Mouse (Mus musculus) heart, adult 2 months (tissue): Measurements from ENCODE around the gene Smurf1.

Experiments
- CTCF ChIP-seq: fragments of 200-600 bp; IDR thresholded peaks from 2 replicates; pipeline ENCODE4 v1.8.1; 2022; ENCODE audit warnings: antibody characterized with exemption, mild to moderate bottlenecking, moderate library complexity
- POLR2A ChIP-seq: fragments of 200-500 bp; IDR thresholded peaks from 2 replicates; pipeline ENCODE4 v1.6.1; 2011; ENCODE audit warnings: mild to moderate bottlenecking, low read depth, low read length, control low read depth; ENCODE audit not compliant: insufficient read depth

- TF ChIP-seq POLR2A (no peak), CTCF (no peak)
These were observed 133.7 kb downstream of the Smurf1 start for GRCm38 (mm10) chr5:144831840-144832469.
